Mouse (Mus musculus): ENCODE data around the gene Uchl5.

Uchl5 gene

GRCm38 (mm10) chr1:143776446-143777411 is at the start of gene Uchl5, which contains the start of gene Trove2:
Gene Uchl5 (plus strand): TSS chr1:143777272.
Gene Trove2 (minus strand): TSS chr1:143777068.
- DNase-seq (ENCODE audit: low spot score in 2 of 2): peak; percentile 95 to 96

- DNase-seq (ENCODE audit: low spot score in 2 of 2): no peak
Measured at GRCm38 (mm10) chr1:143727701-143728445, 49.2 kb upstream of the Uchl5 start.

GRCm38 (mm10) chr1:143730899-143731298 is 46.2 kb upstream of the Uchl5 start:
- no peak for DNase-seq (ENCODE audit: low spot score in 2 of 2)

GRCm38 (mm10) chr1:143731691-143732090 is 45.4 kb upstream of the Uchl5 start:
- no peak for DNase-seq (ENCODE audit: low spot score in 2 of 2)

GRCm38 (mm10) chr1:143733914-143734410 is 43.1 kb upstream of the Uchl5 start:
- no peak for DNase-seq (ENCODE audit: low spot score in 2 of 2)

- DNase-seq (ENCODE audit: low spot score in 2 of 2): no peak
Measured at GRCm38 (mm10) chr1:143738811-143739210, 38.3 kb upstream of the Uchl5 start.

GRCm38 (mm10) chr1:143739361-143740350 is 37.4 kb upstream of the Uchl5 start:
- peak; percentile 88 to 89 for DNase-seq (ENCODE audit: low spot score in 2 of 2)

- DNase-seq (ENCODE audit: low spot score in 2 of 2): no peak
Measured at GRCm38 (mm10) chr1:143740581-143740980, 36.5 kb upstream of the Uchl5 start.

GRCm38 (mm10) chr1:143741331-143741730 is 35.7 kb upstream of the Uchl5 start:
- DNase-seq (ENCODE audit: low spot score in 2 of 2): no peak

- DNase-seq (ENCODE audit: low spot score in 2 of 2): no peak
Measured at GRCm38 (mm10) chr1:143742186-143742585, 34.9 kb upstream of the Uchl5 start.

- DNase-seq (ENCODE audit: low spot score in 2 of 2): no peak
Measured at GRCm38 (mm10) chr1:143745871-143746270, 31.2 kb upstream of the Uchl5 start.

- no peak for DNase-seq (ENCODE audit: low spot score in 2 of 2)
Measured at GRCm38 (mm10) chr1:143762159-143762558, 14.9 kb upstream of the Uchl5 start.

GRCm38 (mm10) chr1:143764443-143764842 is 12.6 kb upstream of the Uchl5 start:
- no peak for DNase-seq (ENCODE audit: low spot score in 2 of 2)

- DNase-seq (ENCODE audit: low spot score in 2 of 2): no peak
Measured at GRCm38 (mm10) chr1:143765801-143766200, 11.3 kb upstream of the Uchl5 start.

- no peak for DNase-seq (ENCODE audit: low spot score in 2 of 2)
Measured at GRCm38 (mm10) chr1:143766238-143766637, 10.8 kb upstream of the Uchl5 start.

- DNase-seq (ENCODE audit: low spot score in 2 of 2): no peak
Measured at GRCm38 (mm10) chr1:143770444-143771109, 6.5 kb upstream of the Uchl5 start.

- no peak for DNase-seq (ENCODE audit: low spot score in 2 of 2)
Measured at GRCm38 (mm10) chr1:143773082-143773481, 4.0 kb upstream of the Uchl5 start.

GRCm38 (mm10) chr1:143773909-143774308 is 3.2 kb upstream of the Uchl5 start:
- no peak for DNase-seq (ENCODE audit: low spot score in 2 of 2)

- no peak for DNase-seq (ENCODE audit: low spot score in 2 of 2)
Measured at GRCm38 (mm10) chr1:143777558-143778218, 616 bp downstream of the Uchl5 start.
